Mouse (Mus musculus): ENCODE data around the gene Cp. TPM values are rescaled to one million over a fixed set of nuclear protein-coding genes. Genes with fewer than 3 reads are reported as not detected.

Gene Cp
- polyA plus RNA-seq, 1 experiment from 2014 or later, result 1.8 TPM

DNA sequence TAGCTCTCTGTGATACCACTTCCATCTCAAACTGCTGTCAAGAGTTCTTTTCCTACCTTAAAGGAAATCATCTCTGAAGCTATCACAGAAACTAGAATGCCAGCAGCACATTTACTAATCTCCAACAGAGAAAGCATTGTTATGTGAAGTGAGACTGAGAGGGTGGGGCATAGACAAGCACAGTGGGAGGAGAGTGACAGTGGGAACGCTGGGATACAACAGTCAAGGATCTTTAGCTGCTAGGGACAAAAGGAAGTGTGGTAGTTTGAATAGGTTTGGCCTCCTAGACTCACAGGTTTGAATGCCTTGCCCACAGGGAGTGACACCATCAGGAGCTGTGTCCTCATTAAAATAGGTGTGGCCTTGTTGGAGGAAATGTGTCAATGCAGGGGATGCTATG, 67.0 kb downstream of the Cp start:
- Histone ChIP-seq H3K4me3 (ENCODE audit: low read length) (no peak overlapping the region), H3K36me3 (ENCODE audit: control insufficient read depth, insufficient read depth, low read length) (peaks cover 14% of the 10 kb centered on the region; the same call in 1 of the 2 replicates), H3K27ac (ENCODE audit: low read length) (no peak overlapping the region), H3K4me2 (ENCODE audit: low read depth, low read length) (no peak overlapping the region), H3K27me3 (replicated peaks; ENCODE audit: control insufficient read depth, insufficient read depth, low read length) (no peaks in the 10 kb centered on the region), H3K9me3 (ENCODE audit: control insufficient read depth, low read length) (no peaks in the 10 kb centered on the region), H3K4me1 (ENCODE audit: control insufficient read depth, insufficient read depth, low read length) (no peaks in the 10 kb centered on the region), H3K9ac (ENCODE audit: low read depth, low read length) (no peak overlapping the region)
- no peak for ATAC-seq
- WGBS, result 48% methylated on average over 1 of the region's 1 CpGs

DNA sequence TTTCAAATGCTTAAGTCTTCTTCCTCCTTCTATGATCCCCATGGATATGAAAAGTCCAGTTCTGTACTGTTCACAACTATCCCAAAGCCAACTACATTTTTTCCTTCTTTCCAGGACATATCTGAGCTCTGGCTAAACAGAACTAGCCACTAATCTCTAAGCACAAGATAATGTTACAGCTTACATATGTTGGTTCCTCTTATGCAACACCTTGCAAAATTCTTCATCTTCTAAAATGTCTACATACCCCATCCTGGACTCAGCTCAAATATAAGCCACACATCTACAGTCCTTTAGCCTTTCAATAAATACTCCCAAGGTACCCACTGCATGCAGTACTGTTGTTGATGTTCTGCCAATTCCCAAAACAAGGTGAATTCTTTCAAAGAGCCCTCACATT, 69.6 kb downstream of the Cp start:
- Histone ChIP-seq H3K27me3 (replicated peaks; ENCODE audit: control insufficient read depth, insufficient read depth, low read length) (no peaks in the 10 kb centered on the region), H3K9me3 (ENCODE audit: control insufficient read depth, low read length) (no peaks in the 10 kb centered on the region), H3K36me3 (ENCODE audit: control insufficient read depth, insufficient read depth, low read length) (peaks cover 14% of the 10 kb centered on the region; the same call in 1 of the 2 replicates), H3K9ac (ENCODE audit: low read depth, low read length) (no peak overlapping the region), H3K4me1 (ENCODE audit: control insufficient read depth, insufficient read depth, low read length) (no peaks in the 10 kb centered on the region), H3K4me2 (ENCODE audit: low read depth, low read length) (no peak overlapping the region), H3K4me3 (ENCODE audit: low read length) (no peak overlapping the region), H3K27ac (ENCODE audit: low read length) (no peak overlapping the region)
- no peak for ATAC-seq

DNA sequence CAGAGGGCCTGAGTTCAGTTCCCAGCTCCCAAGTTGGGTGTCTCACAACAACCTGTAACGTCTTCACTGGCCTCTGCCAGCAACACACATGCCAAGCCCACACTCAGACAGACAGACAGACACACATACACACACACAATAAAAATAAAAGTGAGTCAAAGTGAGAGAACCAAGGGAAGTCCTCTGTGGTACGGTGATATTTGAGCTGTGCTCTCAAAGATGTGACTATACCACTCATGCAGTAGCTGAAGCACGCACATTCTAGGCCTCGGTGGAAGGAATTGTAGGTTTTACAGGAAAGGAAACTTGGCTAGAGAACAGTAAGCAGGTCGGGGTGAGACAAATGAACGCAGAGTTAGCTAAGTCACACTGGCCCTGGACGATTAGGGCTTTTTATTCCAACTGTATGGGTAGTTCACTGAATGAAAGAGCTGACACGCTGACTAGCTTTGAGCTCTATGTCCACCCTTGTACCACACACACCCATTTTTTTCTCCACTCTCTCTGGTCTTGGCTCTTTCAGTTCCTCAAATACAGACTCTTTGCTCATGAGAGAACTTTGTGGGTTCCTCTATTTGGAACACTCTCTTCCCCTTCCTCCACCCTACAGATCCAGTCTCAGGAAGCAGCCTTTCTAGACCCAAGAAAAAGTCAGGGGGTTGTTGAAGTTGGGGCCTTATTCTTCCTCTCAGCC, 70.3 kb downstream of the Cp start:
- no peaks in the 10 kb centered on the region for H3K9me3 ChIP-seq (ENCODE audit: control insufficient read depth, low read length)
- H3K36me3 ChIP-seq (ENCODE audit: control insufficient read depth, insufficient read depth, low read length), result peaks cover 14% of the 10 kb centered on the region; the same call in 1 of the 2 replicates
- H3K27ac ChIP-seq (ENCODE audit: low read length), result no peak overlapping the region
- H3K27me3 ChIP-seq (replicated peaks; ENCODE audit: control insufficient read depth, insufficient read depth, low read length), result no peaks in the 10 kb centered on the region
- no peak for ATAC-seq
- WGBS, result 90% methylated on average over 8 of the region's 8 CpGs
- H3K4me2 ChIP-seq (ENCODE audit: low read depth, low read length), result no peak overlapping the region
- H3K9ac ChIP-seq (ENCODE audit: low read depth, low read length), result no peak overlapping the region
- H3K4me1 ChIP-seq (ENCODE audit: control insufficient read depth, insufficient read depth, low read length), result no peaks in the 10 kb centered on the region
- H3K4me3 ChIP-seq (ENCODE audit: low read length), result no peak overlapping the region

DNA sequence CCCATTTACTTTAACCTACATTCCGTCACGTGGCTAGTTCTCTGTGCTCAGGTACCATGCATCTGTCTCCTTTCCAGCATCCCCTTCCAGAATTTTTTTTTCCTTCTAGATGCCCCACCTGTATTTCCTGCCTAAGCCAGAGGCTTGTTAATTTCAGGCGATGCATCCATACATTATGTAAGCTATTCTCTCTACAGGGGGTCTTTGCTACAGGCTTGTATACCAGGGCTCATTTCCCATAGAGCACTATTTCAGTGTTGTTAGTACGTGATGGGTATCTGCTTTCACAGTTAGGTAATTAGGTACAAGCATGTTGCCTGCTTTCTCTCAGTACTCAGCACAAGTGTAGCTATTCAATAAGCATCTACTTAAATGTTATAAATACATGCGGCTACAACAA, 70.9 kb downstream of the Cp start:
- Histone ChIP-seq H3K4me2 (ENCODE audit: low read depth, low read length) (no peak overlapping the region), H3K4me3 (ENCODE audit: low read length) (no peak overlapping the region), H3K4me1 (ENCODE audit: control insufficient read depth, insufficient read depth, low read length) (no peaks in the 10 kb centered on the region), H3K27me3 (replicated peaks; ENCODE audit: control insufficient read depth, insufficient read depth, low read length) (no peaks in the 10 kb centered on the region), H3K27ac (ENCODE audit: low read length) (no peak overlapping the region), H3K36me3 (ENCODE audit: control insufficient read depth, insufficient read depth, low read length) (0 out of 2 replicates have a peak, but pooled peaks cover 10% of the 10 kb centered on the region), H3K9ac (ENCODE audit: low read depth, low read length) (no peak overlapping the region), H3K9me3 (ENCODE audit: control insufficient read depth, low read length) (no peaks in the 10 kb centered on the region)
- 91% methylated on average over 5 of the region's 5 CpGs for WGBS
- ATAC-seq, result no peak

DNA sequence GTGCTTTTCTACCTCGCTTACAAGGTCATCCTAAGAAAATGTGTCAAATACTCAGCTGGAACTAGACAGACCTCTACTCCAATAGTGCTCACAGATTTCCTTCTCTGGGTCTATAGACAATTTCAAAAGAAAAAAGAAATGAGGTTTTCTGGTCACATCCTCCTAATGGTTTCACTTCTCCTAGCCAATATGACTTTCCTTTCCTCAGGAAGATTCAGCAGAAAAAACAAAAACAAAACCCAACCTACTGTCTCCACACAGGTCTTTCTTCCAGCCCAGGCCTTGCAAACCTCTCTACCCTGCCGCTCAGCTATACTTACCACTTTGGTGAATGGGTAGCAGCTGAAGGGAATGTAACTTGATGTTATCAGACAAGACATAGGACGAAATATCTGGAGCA, 71.8 kb downstream of the Cp start:
- H3K36me3 ChIP-seq (ENCODE audit: control insufficient read depth, insufficient read depth, low read length), result 0 out of 2 replicates have a peak, but pooled peaks cover 10% of the 10 kb centered on the region
- no peaks in the 10 kb centered on the region for H3K27me3 ChIP-seq (replicated peaks; ENCODE audit: control insufficient read depth, insufficient read depth, low read length)
- no peak overlapping the region for H3K4me2 ChIP-seq (ENCODE audit: low read depth, low read length)
- no peak overlapping the region for H3K9ac ChIP-seq (ENCODE audit: low read depth, low read length)
- WGBS, result 97% methylated on average over 3 of the region's 3 CpGs
- H3K4me1 ChIP-seq (ENCODE audit: control insufficient read depth, insufficient read depth, low read length), result peaks cover 2% of the 10 kb centered on the region; the same call in 1 of the 2 replicates
- no peak overlapping the region for H3K4me3 ChIP-seq (ENCODE audit: low read length)
- H3K9me3 ChIP-seq (ENCODE audit: control insufficient read depth, low read length), result no peaks in the 10 kb centered on the region
- no peak overlapping the region for H3K27ac ChIP-seq (ENCODE audit: low read length)
- ATAC-seq, result no peak

DNA sequence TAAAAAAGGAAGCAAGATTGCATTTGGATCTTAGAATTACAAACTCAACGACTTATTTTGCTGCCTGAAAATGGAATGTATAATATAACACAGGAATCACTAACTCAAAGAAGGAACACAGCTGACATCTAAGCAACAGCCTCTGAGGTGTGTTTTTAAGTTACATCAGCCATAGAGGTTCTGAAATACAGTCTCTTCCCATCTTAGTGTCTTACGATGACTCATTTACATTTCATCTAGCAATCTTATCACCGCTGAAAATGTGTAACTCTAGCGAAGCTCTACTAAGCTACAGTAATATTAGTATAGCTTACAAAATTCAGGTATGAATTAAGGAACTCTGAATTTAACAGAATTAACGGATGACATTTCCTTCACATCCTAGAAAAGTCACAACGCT, 74.0 kb downstream of the Cp start:
- no peak overlapping the region for H3K9ac ChIP-seq (ENCODE audit: low read depth, low read length)
- WGBS, result 91% methylated on average over 6 of the region's 6 CpGs
- H3K36me3 ChIP-seq (ENCODE audit: control insufficient read depth, insufficient read depth, low read length), result no peaks in the 10 kb centered on the region
- H3K4me2 ChIP-seq (ENCODE audit: low read depth, low read length), result no peak overlapping the region
- ATAC-seq, result no peak
- H3K27ac ChIP-seq (ENCODE audit: low read length), result no peak overlapping the region
- no peak overlapping the region for H3K4me3 ChIP-seq (ENCODE audit: low read length)
- H3K9me3 ChIP-seq (ENCODE audit: control insufficient read depth, low read length), result no peaks in the 10 kb centered on the region
- peaks cover 2% of the 10 kb centered on the region; the same call in 1 of the 2 replicates for H3K4me1 ChIP-seq (ENCODE audit: control insufficient read depth, insufficient read depth, low read length)
- no peaks in the 10 kb centered on the region for H3K27me3 ChIP-seq (replicated peaks; ENCODE audit: control insufficient read depth, insufficient read depth, low read length)

DNA sequence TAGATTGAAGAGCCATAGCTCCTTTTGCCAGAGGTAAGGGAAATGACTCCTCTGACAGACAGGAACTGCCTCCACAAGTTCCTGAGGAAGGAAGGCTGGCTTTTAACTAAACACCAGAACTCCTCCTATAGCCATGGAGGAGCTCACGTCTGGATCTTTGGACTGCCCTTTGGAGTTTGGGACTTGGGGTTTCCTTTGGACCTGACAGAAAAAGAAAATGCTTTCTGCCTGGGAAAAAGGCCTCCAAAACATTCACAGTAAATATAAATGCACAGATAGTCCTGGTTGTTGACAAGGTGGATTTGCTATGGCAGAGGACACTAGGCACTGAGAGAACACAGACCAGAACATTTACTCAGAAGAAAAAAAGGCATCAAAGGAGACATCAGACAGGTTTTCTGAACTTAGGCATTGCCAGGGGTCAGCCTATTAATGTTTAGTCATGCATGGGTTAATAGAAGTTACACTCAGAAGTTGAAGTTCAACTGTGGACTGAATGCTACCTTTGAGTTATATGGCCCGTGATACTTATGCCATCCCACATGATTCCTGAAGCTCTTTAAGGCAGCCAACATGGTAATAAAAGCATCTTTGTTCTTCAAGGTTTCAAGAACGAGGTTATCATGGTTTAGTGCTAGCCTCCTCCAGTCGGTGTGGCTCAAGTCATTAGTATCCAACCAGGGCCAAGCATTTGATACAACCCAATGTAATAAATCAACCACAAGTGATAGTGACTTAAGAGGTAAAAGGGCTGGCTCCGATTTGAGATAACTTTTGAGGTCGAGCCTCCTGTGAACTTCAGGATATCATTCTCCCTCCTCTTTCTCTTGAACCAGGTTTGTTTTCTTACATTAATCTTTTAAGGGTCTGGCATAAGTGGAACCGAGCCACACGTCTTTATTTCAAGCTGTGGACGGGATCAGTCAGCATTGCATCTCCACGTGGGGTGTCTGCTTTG, 77.2 kb downstream of the Cp start:
- Histone ChIP-seq H3K4me2 (ENCODE audit: low read depth, low read length) (peak overlapping the region; percentile 68), H3K4me3 (ENCODE audit: low read length) (peak overlapping the region; percentile 97), H3K9me3 (ENCODE audit: control insufficient read depth, low read length) (no peaks in the 10 kb centered on the region), H3K36me3 (ENCODE audit: control insufficient read depth, insufficient read depth, low read length) (no peaks in the 10 kb centered on the region), H3K4me1 (ENCODE audit: control insufficient read depth, insufficient read depth, low read length) (peaks cover 2% of the 10 kb centered on the region; the same call in 1 of the 2 replicates), H3K27ac (ENCODE audit: low read length) (peak overlapping the region; percentile 69), H3K9ac (ENCODE audit: low read depth, low read length) (peak overlapping the region; percentile 71), H3K27me3 (replicated peaks; ENCODE audit: control insufficient read depth, insufficient read depth, low read length) (no peaks in the 10 kb centered on the region)
- ATAC-seq, result peak; percentile 27
- 11% methylated on average over 10 of the region's 10 CpGs for WGBS

DNA sequence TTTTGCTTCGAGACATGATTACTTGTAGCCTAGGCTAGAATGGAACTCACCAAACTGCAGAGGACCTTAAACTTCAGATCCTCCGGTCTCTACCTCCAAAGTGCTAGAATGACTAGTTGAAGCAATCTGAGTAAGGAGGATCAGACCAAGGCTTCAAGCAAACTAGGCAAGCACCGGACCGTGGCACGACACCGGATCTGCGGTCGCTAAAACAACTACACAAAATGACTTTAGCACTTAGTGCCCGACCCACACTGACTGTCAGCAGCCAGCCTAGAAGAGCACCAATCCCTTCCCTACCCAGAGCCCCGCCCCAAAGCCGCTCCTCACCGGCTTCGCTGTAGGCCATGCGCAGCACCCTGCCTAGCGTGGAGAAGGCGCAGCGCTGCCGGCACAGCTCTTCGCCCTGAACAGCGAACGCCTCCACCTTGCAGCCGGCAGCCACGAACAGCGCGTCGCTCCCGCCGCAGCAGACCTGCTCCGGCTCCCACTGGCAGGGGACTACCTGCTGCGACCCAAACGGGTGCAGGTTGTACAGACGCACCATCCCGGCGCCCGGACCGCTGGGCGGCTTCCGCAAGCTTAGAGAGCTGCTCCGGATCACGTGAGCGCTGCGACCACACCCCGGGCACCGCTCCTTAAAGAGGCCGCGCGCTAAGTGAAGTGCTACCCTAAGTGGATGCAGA, 78.0 kb downstream of the Cp start, which contains the start of gene Hps3:
TSS of gene Hps3 (minus strand) at position 597 of the 686 bp plus-strand sequence.
- Histone ChIP-seq H3K27ac (ENCODE audit: low read length) (peak within 1 kb of the TSS; percentile 69), H3K36me3 (ENCODE audit: control insufficient read depth, insufficient read depth, low read length) (no peaks in the 10 kb centered on the region), H3K4me2 (ENCODE audit: low read depth, low read length) (peak within 1 kb of the TSS; percentile 68), H3K9me3 (ENCODE audit: control insufficient read depth, low read length) (no peaks in the 10 kb centered on the region), H3K4me3 (ENCODE audit: low read length) (peak within 1 kb of the TSS; percentile 97), H3K4me1 (ENCODE audit: control insufficient read depth, insufficient read depth, low read length) (peaks cover 2% of the 10 kb centered on the region; the same call in 1 of the 2 replicates), H3K27me3 (replicated peaks; ENCODE audit: control insufficient read depth, insufficient read depth, low read length) (no peaks in the 10 kb centered on the region), H3K9ac (ENCODE audit: low read depth, low read length) (peak within 1 kb of the TSS; percentile 71)
- peak; percentile 100 for ATAC-seq
- WGBS, result under 1% methylated on average over 47 of the region's 47 CpGs

DNA sequence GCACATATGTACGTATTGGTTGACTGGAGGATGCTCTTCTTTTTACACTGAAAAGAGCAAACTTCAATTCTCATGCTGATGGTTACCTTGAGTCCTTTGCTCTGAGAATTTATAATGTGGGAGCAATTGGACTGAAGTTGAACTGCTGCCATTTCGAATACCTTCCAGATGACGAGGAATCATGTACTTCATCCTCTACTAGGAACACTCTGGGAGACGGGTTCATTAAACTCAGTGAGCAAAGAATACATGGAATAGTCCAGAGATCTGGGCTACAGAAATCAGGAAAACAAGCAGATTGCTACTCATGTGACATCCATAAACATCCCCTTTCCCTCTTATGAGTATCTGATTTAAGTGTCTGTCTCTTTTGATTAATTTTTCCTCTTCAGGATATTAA, 79.2 kb downstream of the Cp start:
- WGBS, result 83% methylated on average over 4 of the region's 4 CpGs

More for the DNA sequence above, 79.2 kb downstream of the Cp start:
- Histone ChIP-seq H3K4me3 (ENCODE audit: low read length) (no peak overlapping the region), H3K9me3 (ENCODE audit: control insufficient read depth, low read length) (no peaks in the 10 kb centered on the region), H3K4me1 (ENCODE audit: control insufficient read depth, insufficient read depth, low read length) (peaks cover 2% of the 10 kb centered on the region; the same call in 1 of the 2 replicates), H3K36me3 (ENCODE audit: control insufficient read depth, insufficient read depth, low read length) (no peaks in the 10 kb centered on the region), H3K9ac (ENCODE audit: low read depth, low read length) (no peak overlapping the region), H3K27ac (ENCODE audit: low read length) (no peak overlapping the region), H3K27me3 (replicated peaks; ENCODE audit: control insufficient read depth, insufficient read depth, low read length) (no peaks in the 10 kb centered on the region), H3K4me2 (ENCODE audit: low read depth, low read length) (no peak overlapping the region)
- ATAC-seq, result no peak

Data from intestine, embryonic 16.5 days (tissue).